Mouse (Mus musculus): ENCODE measurements around the gene Lrrtm3. TPM values are rescaled to one million over a fixed set of nuclear protein-coding genes. Genes with fewer than 3 reads are reported as not detected.

Lrrtm3 gene
- polyA plus RNA-seq, 2 experiments: 1.9 to 2.1 TPM

DNA sequence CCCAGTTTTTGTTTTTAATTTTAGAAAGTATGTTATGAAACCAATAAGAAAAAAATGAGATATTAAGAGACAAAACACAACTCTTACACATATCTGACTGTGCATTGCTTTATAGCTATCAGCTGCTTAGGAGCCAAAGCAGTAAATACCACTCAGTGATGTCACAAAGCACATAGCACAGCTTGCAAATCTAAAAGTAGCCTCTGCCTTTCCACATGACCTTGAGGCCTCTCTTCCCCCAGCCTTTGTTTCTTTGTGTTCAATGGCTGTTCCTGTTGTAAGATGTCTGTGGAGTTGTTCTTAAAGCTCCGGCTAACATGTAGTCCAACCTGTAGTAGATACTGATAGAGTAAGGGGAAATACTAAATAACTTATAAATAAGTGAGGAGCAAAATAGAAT lies 69.7 kb downstream of the Lrrtm3 start:
- 92% methylated on average over 1 of the region's 1 CpGs for WGBS
- no peak overlapping the region for H3K9ac ChIP-seq (ENCODE audit: low read depth, low read length, severe bottlenecking)
- H3K27me3 ChIP-seq (ENCODE audit: control insufficient read depth, insufficient read depth, low read length): no peaks in the 10 kb centered on the region
- TF ChIP-seq POLR2A (IDR thresholded peaks at IDR 0.05; ENCODE audit: borderline replicate concordance, extremely low read depth, insufficient read depth, insufficient read length): no peak
- H3K4me3 ChIP-seq (replicated peaks; ENCODE audit: low read length): no peak overlapping the region
- no peaks in the 10 kb centered on the region for H3K4me1 ChIP-seq (ENCODE audit: control insufficient read depth, insufficient read depth, low read length)
- no peak overlapping the region for H3K27ac ChIP-seq (replicated peaks; ENCODE audit: low read depth, low read length)
- DNase-seq (ENCODE audit: low spot score) (no peak), ATAC-seq (ENCODE audit: low FRiP score, low read depth) (no peak)
- no peak overlapping the region for H3K4me2 ChIP-seq (replicated peaks; ENCODE audit: low read depth, low read length, severe bottlenecking)
- H3K9me3 ChIP-seq (ENCODE audit: control insufficient read depth, low read length): no peaks in the 10 kb centered on the region
- no peaks in the 10 kb centered on the region for H3K36me3 ChIP-seq (ENCODE audit: control insufficient read depth, insufficient read depth, low read length)

DNA sequence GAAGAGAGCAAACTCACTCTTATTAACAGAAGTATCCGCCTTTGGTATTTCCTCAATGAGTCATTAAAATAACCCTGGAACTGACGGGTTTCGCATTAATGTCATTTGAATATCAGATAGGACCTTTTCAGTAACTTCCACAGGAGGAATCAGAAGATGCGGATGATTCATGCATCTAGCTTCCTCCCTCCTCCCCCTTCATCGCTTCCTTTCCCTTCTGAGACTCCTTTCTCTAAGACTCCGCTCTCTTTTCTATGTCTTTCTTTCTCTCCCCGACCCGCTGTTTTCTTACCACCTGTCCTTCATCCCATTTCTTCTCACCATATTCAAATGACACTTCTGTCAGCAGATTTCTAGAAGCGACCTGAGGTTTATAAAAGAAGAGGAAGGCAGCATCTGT lies 88.1 kb downstream of the Lrrtm3 start:
- TF ChIP-seq POLR2A (IDR thresholded peaks at IDR 0.05; ENCODE audit: borderline replicate concordance, extremely low read depth, insufficient read depth, insufficient read length): no peak
- Histone ChIP-seq H3K27me3 (ENCODE audit: control insufficient read depth, insufficient read depth, low read length) (no peaks in the 10 kb centered on the region), H3K4me3 (replicated peaks; ENCODE audit: low read length) (no peak overlapping the region), H3K36me3 (ENCODE audit: control insufficient read depth, insufficient read depth, low read length) (no peaks in the 10 kb centered on the region), H3K27ac (replicated peaks; ENCODE audit: low read depth, low read length) (no peak overlapping the region), H3K9me3 (ENCODE audit: control insufficient read depth, low read length) (no peaks in the 10 kb centered on the region), H3K4me2 (replicated peaks; ENCODE audit: low read depth, low read length, severe bottlenecking) (no peak overlapping the region), H3K4me1 (ENCODE audit: control insufficient read depth, insufficient read depth, low read length) (no peaks in the 10 kb centered on the region), H3K9ac (ENCODE audit: low read depth, low read length, severe bottlenecking) (no peak overlapping the region)
- ATAC-seq (ENCODE audit: low FRiP score, low read depth) (no peak), DNase-seq (ENCODE audit: low spot score) (no peak)
- WGBS: 83% methylated on average over 9 of the region's 9 CpGs

DNA sequence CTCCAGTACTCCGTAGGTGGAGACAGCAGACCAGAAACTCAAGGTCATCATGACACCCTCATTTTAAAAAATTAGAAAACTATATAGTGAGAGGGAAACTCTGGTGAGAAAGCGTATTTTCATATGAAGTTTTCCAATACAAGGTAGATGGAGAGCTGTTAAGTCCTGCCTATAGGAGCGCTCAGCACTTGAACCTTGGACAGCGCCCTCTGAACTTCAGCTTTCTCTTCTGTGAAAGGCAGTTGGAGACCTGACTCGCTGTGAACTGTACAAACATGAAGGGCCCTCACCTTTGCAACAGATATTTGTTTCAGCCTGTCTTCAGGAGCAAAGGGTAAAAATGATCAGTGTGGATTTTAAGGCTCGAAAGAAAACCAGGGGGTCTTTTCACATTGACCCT lies 88.5 kb downstream of the Lrrtm3 start:
- Histone ChIP-seq H3K9me3 (ENCODE audit: control insufficient read depth, low read length) (no peaks in the 10 kb centered on the region), H3K36me3 (ENCODE audit: control insufficient read depth, insufficient read depth, low read length) (no peaks in the 10 kb centered on the region), H3K4me3 (replicated peaks; ENCODE audit: low read length) (no peak overlapping the region), H3K27me3 (ENCODE audit: control insufficient read depth, insufficient read depth, low read length) (no peaks in the 10 kb centered on the region), H3K4me2 (replicated peaks; ENCODE audit: low read depth, low read length, severe bottlenecking) (no peak overlapping the region), H3K9ac (ENCODE audit: low read depth, low read length, severe bottlenecking) (no peak overlapping the region), H3K4me1 (ENCODE audit: control insufficient read depth, insufficient read depth, low read length) (no peaks in the 10 kb centered on the region), H3K27ac (replicated peaks; ENCODE audit: low read depth, low read length) (no peak overlapping the region)
- no peak for ATAC-seq (ENCODE audit: low FRiP score, low read depth)
- 75% methylated on average over 6 of the region's 6 CpGs for WGBS
- no peak for TF ChIP-seq POLR2A (IDR thresholded peaks at IDR 0.05; ENCODE audit: borderline replicate concordance, extremely low read depth, insufficient read depth, insufficient read length)
- peak; percentile 61 for DNase-seq (ENCODE audit: low spot score)

DNA sequence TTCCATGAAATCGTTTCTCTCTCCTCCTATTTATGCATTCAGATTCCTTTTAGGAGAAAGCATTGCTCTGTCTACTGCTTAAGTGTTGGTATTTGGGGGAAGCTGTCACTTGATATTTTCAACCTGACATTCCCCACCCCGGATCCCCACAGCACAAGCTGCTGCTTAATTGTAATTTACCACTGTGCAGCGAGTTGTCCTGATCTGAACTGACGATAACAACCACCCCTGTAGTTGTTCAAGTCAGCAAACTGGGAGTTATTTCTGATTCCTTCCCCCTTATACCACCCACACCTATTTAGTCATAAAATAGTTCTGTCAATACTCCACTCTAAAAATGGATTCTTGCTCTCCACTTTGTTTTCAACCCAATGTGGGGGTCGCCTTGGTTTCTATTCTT lies 95.8 kb downstream of the Lrrtm3 start:
- Histone ChIP-seq H3K27me3 (ENCODE audit: control insufficient read depth, insufficient read depth, low read length) (no peaks in the 10 kb centered on the region), H3K4me1 (ENCODE audit: control insufficient read depth, insufficient read depth, low read length) (no peaks in the 10 kb centered on the region), H3K9ac (ENCODE audit: low read depth, low read length, severe bottlenecking) (no peak overlapping the region), H3K4me2 (replicated peaks; ENCODE audit: low read depth, low read length, severe bottlenecking) (no peak overlapping the region), H3K27ac (replicated peaks; ENCODE audit: low read depth, low read length) (no peak overlapping the region), H3K9me3 (ENCODE audit: control insufficient read depth, low read length) (no peaks in the 10 kb centered on the region), H3K4me3 (replicated peaks; ENCODE audit: low read length) (no peak overlapping the region), H3K36me3 (ENCODE audit: control insufficient read depth, insufficient read depth, low read length) (no peaks in the 10 kb centered on the region)
- TF ChIP-seq POLR2A (IDR thresholded peaks at IDR 0.05; ENCODE audit: borderline replicate concordance, extremely low read depth, insufficient read depth, insufficient read length): no peak
- no peak for ATAC-seq (ENCODE audit: low FRiP score, low read depth)
- 88% methylated on average over 5 of the region's 5 CpGs for WGBS
- DNase-seq (ENCODE audit: low spot score): no peak

DNA sequence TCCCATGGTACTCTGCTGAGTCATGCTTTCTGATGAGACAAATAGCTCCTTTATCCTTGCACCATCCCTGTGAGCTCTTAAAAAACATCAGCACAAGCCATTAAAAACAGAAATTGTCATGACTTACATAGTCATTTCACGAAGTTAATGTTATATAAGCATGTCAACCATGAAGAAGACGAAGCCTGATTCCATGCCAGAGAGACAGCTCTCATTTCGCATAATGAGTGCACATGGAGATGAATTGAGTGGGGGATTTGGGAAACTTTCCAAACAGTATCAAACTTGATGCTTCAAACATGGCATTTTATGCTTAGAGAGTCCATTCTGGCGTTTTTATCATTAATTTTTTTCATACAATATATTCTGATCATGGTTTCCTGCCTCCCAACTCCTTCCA lies 104.5 kb downstream of the Lrrtm3 start:
- Histone ChIP-seq H3K4me3 (replicated peaks; ENCODE audit: low read length) (no peak overlapping the region), H3K27me3 (ENCODE audit: control insufficient read depth, insufficient read depth, low read length) (no peaks in the 10 kb centered on the region), H3K4me1 (ENCODE audit: control insufficient read depth, insufficient read depth, low read length) (no peaks in the 10 kb centered on the region), H3K27ac (replicated peaks; ENCODE audit: low read depth, low read length) (no peak overlapping the region), H3K9me3 (ENCODE audit: control insufficient read depth, low read length) (no peaks in the 10 kb centered on the region), H3K4me2 (replicated peaks; ENCODE audit: low read depth, low read length, severe bottlenecking) (no peak overlapping the region), H3K36me3 (ENCODE audit: control insufficient read depth, insufficient read depth, low read length) (no peaks in the 10 kb centered on the region), H3K9ac (ENCODE audit: low read depth, low read length, severe bottlenecking) (no peak overlapping the region)
- TF ChIP-seq POLR2A (IDR thresholded peaks at IDR 0.05; ENCODE audit: borderline replicate concordance, extremely low read depth, insufficient read depth, insufficient read length): no peak
- no peak for DNase-seq (ENCODE audit: low spot score)
- no peak for ATAC-seq (ENCODE audit: low FRiP score, low read depth)
- 70% methylated on average over 4 of the region's 4 CpGs for WGBS

DNA sequence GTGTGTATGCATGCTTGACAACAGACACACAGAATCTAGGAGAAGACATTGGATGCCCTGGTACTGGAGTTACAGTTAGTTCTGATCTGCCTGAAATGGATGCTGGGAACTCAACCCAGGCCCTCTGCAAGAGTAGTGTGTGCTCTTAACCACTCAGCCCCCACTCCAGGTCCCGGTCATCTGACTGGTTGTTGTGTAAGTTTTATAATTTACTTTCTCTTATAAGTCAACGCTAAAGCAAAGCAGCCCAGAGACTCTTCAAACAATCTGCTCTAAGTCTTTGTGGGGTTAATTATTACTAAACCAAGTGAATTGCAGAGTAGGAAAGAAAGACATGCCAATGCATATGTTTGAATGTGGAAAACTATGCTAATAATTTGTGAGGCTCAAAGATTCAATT lies 110.7 kb downstream of the Lrrtm3 start:
- H3K4me1 ChIP-seq (ENCODE audit: control insufficient read depth, insufficient read depth, low read length): peaks cover 4% of the 10 kb centered on the region; the same call in 1 of the 2 replicates
- H3K27me3 ChIP-seq (ENCODE audit: control insufficient read depth, insufficient read depth, low read length): no peaks in the 10 kb centered on the region
- DNase-seq (ENCODE audit: low spot score) (no peak), ATAC-seq (ENCODE audit: low FRiP score, low read depth) (no peak)
- no peak overlapping the region for H3K27ac ChIP-seq (replicated peaks; ENCODE audit: low read depth, low read length)
- no peaks in the 10 kb centered on the region for H3K9me3 ChIP-seq (ENCODE audit: control insufficient read depth, low read length)
- no peaks in the 10 kb centered on the region for H3K36me3 ChIP-seq (ENCODE audit: control insufficient read depth, insufficient read depth, low read length)
- WGBS: 84% methylated on average over 2 of the region's 2 CpGs
- no peak overlapping the region for H3K4me3 ChIP-seq (replicated peaks; ENCODE audit: low read length)
- no peak overlapping the region for H3K4me2 ChIP-seq (replicated peaks; ENCODE audit: low read depth, low read length, severe bottlenecking)
- TF ChIP-seq POLR2A (IDR thresholded peaks at IDR 0.05; ENCODE audit: borderline replicate concordance, extremely low read depth, insufficient read depth, insufficient read length): no peak
- H3K9ac ChIP-seq (ENCODE audit: low read depth, low read length, severe bottlenecking): no peak overlapping the region

Data from limb, embryonic 14.5 days (tissue).